Mouse (Mus musculus): ENCODE results near the gene Edn3.

- no peak for TF ChIP-seq EP300 (optimal IDR thresholded peaks at IDR 0.05)
- TF ChIP-seq CTCF (IDR thresholded peaks at IDR 0.05; ENCODE audit: low read depth): no peak
Measured at GRCm38 (mm10) chr2:174759189-174759588, 1.2 kb upstream of the Edn3 start.

Data from stomach, postnatal 0 days (tissue).